ENCODE assay signal across 9 mouse cellular contexts in genomic region chr11:31830213-31831151, GRCm38 (mm10). TPM values are rescaled to one million over a fixed set of nuclear protein-coding genes. Genes with fewer than 3 reads are reported as not detected.
DNase-seq lines count a peak whose midpoint lies in the region; ATAC-seq lines count a peak whose summit lies in the region.
"Had no signal": no experiment of that assay in that cellular context is flagged by ENCODE, and none has a peak within 500 bp of the region (broad histone marks: within the 10 kb centered on the region; RNA-seq: fewer than 3 reads in every experiment).

No protein-coding gene starts in this region.

- H3K4me3 ChIP-seq in hindbrain, embryonic 12.5 days = no peak overlapping the region
- no peak overlapping the region for H3K4me3 ChIP-seq in liver, embryonic 15.5 days (replicated peaks)

- H3K9me3 ChIP-seq in hindbrain, embryonic 12.5 days (replicated peaks) = no peaks in the 10 kb centered on the region
- no peaks in the 10 kb centered on the region for H3K9me3 ChIP-seq in liver, embryonic 15.5 days (replicated peaks)

- H3K4me2 ChIP-seq in hindbrain, embryonic 12.5 days (replicated peaks) = no peak overlapping the region
- H3K4me2 ChIP-seq in liver, embryonic 15.5 days = peak overlapping the region; percentile 49

- H3K27me3 ChIP-seq in hindbrain, embryonic 12.5 days = no peaks in the 10 kb centered on the region
- H3K27me3 ChIP-seq in liver, embryonic 15.5 days = no peaks in the 10 kb centered on the region

- WGBS in hindbrain, embryonic 12.5 days = 58% methylated on average over 10 of the region's 10 CpGs
- 77% methylated on average over 10 of the region's 10 CpGs for WGBS in liver, embryonic 15.5 days (ENCODE audit: insufficient replicate concordance)

- H3K27ac ChIP-seq in hindbrain, embryonic 12.5 days = 0 out of 2 replicates have a peak overlapping the region, but pooled peaks have one; percentile 24
- H3K27ac ChIP-seq in liver, embryonic 15.5 days (replicated peaks) = peak overlapping the region; percentile 95

- no peak overlapping the region for H3K9ac ChIP-seq in hindbrain, embryonic 12.5 days
- H3K9ac ChIP-seq in liver, embryonic 15.5 days = peak overlapping the region; percentile 50; the same call in 1 of the 2 replicates

- peak; percentile 34 for DNase-seq in gastrocnemius, postnatal 25 days
- DNase-seq in gastrocnemius, postnatal 4 days (ENCODE audit: low spot score in 2 of 2) = no peak
- DNase-seq in NIH3T3 (ENCODE audit: low read depth) = peak; percentile 15
- DNase-seq in cerebellum, adult 11 months = no peak
- no peak for DNase-seq in embryo, embryonic 10.5 days (ENCODE audit: low spot score)
- no peak for DNase-seq in c-Kit-positive CD71-positive TER-119-positive erythroid progenitor cells, embryonic 14.5 days (ENCODE audit: low spot score)
- DNase-seq: cerebellum, postnatal 25 days had no signal

- ATAC-seq in hindbrain, embryonic 12.5 days (ENCODE audit: low FRiP score) = 0 out of 2 replicates have a peak, but pooled peaks have one; percentile 15
- no peak for ATAC-seq in liver, embryonic 15.5 days (ENCODE audit: insufficient read depth)

- no peaks in the 10 kb centered on the region for H3K36me3 ChIP-seq in hindbrain, embryonic 12.5 days
- H3K36me3 ChIP-seq in liver, embryonic 15.5 days (replicated peaks) = no peaks in the 10 kb centered on the region

- peaks cover 17% of the 10 kb centered on the region for H3K4me1 ChIP-seq in hindbrain, embryonic 12.5 days
- peaks cover 97% of the 10 kb centered on the region for H3K4me1 ChIP-seq in liver, embryonic 15.5 days (replicated peaks)

RNA-seq across cellular contexts. Expression of gene Cpeb4, which starts 41.5 kb away (rescaled TPM):
- 10 to 100 TPM; 65.3 to 91.5 TPM for total RNA-seq in gastrocnemius, postnatal 25 days (2021)
- total RNA-seq in gastrocnemius, postnatal 4 days (2021) = 10 to 100 TPM; 69.5 to 76.1 TPM
- 16.0 and 18.6 TPM in 2 replicates for polyA plus RNA-seq in hindbrain, embryonic 12.5 days (2016; fragmentation: Nextera tagmentation; extraction: Ambion mirVana)
- 19.0 and 19.1 TPM in 2 replicates for polyA plus RNA-seq in liver, embryonic 15.5 days (2015; fragmentation: Nextera tagmentation; extraction: Ambion mirVana)

Comparison
In these comparisons a context has a peak if more than half of its experiments do, and no peak if none do; other contexts are left out.
1. DNase-seq: peak in gastrocnemius, postnatal 25 days (single experiment) and NIH3T3 (single experiment); none in gastrocnemius, postnatal 4 days (0 of 2), cerebellum, adult 11 months (single experiment), embryo, embryonic 10.5 days (single experiment) and c-Kit-positive CD71-positive TER-119-positive erythroid progenitor cells, embryonic 14.5 days (single experiment).